Comparison of ENCODE assay signal across 15 mouse cellular contexts in the genomic region with DNA sequence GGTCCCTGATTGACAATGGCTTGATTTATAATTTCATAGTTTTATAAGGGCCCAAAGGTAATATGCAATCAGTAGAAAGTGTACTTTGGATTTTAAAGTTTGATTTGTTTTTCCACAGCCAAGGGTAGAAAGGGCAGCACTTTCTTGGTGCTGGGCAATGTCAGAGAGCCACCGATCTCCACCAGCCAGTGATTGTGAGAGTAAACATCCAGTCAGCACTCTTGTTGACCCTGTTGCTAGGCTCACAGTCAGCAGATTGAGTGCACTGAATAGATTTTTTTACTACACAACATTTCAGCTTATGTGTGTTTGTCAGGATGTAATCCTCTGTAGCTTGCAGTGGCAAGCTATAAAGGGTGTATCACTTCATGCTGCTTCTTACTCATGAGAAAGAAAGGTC.
"Had no signal": no experiment of that assay in that cellular context is flagged by ENCODE, and none has a peak within 500 bp of the region (broad histone marks: within the 10 kb centered on the region; RNA-seq: fewer than 3 reads in every experiment).

No protein-coding gene starts in this region.

- DNase-seq: kidney, adult 11 months; kidney, postnatal 10 days; lung, adult 18-20 months; lung, postnatal 10 days; lung, postnatal 36 days; right cerebral cortex, postnatal 4 days; thymus, postnatal 25 days had no signal

- ATAC-seq: hindbrain, postnatal 0 days; inflammation-experienced regulatory T-cells, adult 6 months; midbrain, embryonic 13.5 days; midbrain, embryonic 16.5 days had no signal

- H3K27me3 ChIP-seq: lung, embryonic 15.5 days; midbrain, embryonic 13.5 days had no signal

- H3K4me2 ChIP-seq: hindbrain, embryonic 14.5 days; lung, embryonic 15.5 days; midbrain, embryonic 13.5 days had no signal

- H3K9me3 ChIP-seq: lung, embryonic 15.5 days; megakaryocyte, embryonic 14.5 days; midbrain, embryonic 13.5 days had no signal

- H3K27ac ChIP-seq: hindbrain, embryonic 14.5 days; hindbrain, postnatal 0 days; lung, embryonic 15.5 days; midbrain, embryonic 10.5 days; midbrain, embryonic 13.5 days had no signal

- H3K9ac ChIP-seq: hindbrain, embryonic 14.5 days; lung, embryonic 15.5 days; midbrain, embryonic 13.5 days had no signal

- H3K36me3 ChIP-seq: lung, embryonic 15.5 days; midbrain, embryonic 10.5 days; midbrain, embryonic 13.5 days had no signal

- H3K4me3 ChIP-seq: lung, embryonic 15.5 days; megakaryocyte, embryonic 14.5 days; midbrain, embryonic 10.5 days; midbrain, embryonic 13.5 days had no signal

- H3K4me1 ChIP-seq: lung, embryonic 15.5 days; midbrain, embryonic 10.5 days; midbrain, embryonic 13.5 days had no signal
